Comparison of ENCODE assay signal across 10 mouse cellular contexts in genomic region chr4:47291013-47291412, GRCm38 (mm10).
DNase-seq lines count a peak whose midpoint lies in the region; ATAC-seq and TF ChIP-seq lines count a peak whose summit lies in the region.
"Had no signal": no experiment of that assay in that cellular context is flagged by ENCODE, and none has a peak within 500 bp of the region (broad histone marks: within the 10 kb centered on the region; RNA-seq: fewer than 3 reads in every experiment).

No protein-coding gene starts in this region.

- no peak for ATAC-seq in erythroblast, adult 5-6 weeks (replicated peaks; ENCODE audit: low FRiP score, poor library complexity, severe bottlenecking)

- H3K36me3 ChIP-seq in kidney, adult 2 months (ENCODE audit: control insufficient read depth, insufficient read depth, low read length): no peaks in the 10 kb centered on the region

- no peak overlapping the region for H3K27ac ChIP-seq in kidney, adult 2 months (ENCODE audit: insufficient read depth, low read depth, low read length)
- H3K27ac ChIP-seq in cerebellum, adult 2 months (ENCODE audit: insufficient read depth, low read length): no peak overlapping the region

- no peaks in the 10 kb centered on the region for H3K4me1 ChIP-seq in kidney, adult 2 months (ENCODE audit: control insufficient read depth, insufficient read depth, low read length)
- H3K4me1 ChIP-seq in cerebellum, adult 2 months (ENCODE audit: control insufficient read depth, insufficient read depth, low read length): peaks cover 35% of the 10 kb centered on the region

- H3K27me3 ChIP-seq in kidney, adult 2 months (replicated peaks; ENCODE audit: control insufficient read depth, insufficient read depth, low read length): no peaks in the 10 kb centered on the region
- no peaks in the 10 kb centered on the region; the same call in 1 of the 2 replicates for H3K27me3 ChIP-seq in cerebellum, adult 2 months (ENCODE audit: control insufficient read depth, insufficient read depth, low read length)

- 0 out of 2 replicates have a peak, but pooled peaks have one; percentile 16 for TF ChIP-seq CTCF in kidney, adult 2 months (conservative IDR thresholded peaks at IDR 0.05; ENCODE audit: insufficient read depth, insufficient read length, low read depth, low read length)
- no peak for TF ChIP-seq CTCF in cerebellum, adult 2 months (IDR thresholded peaks at IDR 0.05; ENCODE audit: borderline replicate concordance, insufficient read depth, low read depth, low read length)

- no peak for DNase-seq in kidney, adult 2 months
- no peak for DNase-seq in kidney, adult 18-20 months
- DNase-seq in A20 (ENCODE audit: low read depth, low spot score): peak; percentile 50
- peak; percentile 90 to 93 for DNase-seq in cerebellum, adult 2 months
- peak; percentile 80 for DNase-seq in layer of hippocampus, adult 11-12 months (ENCODE audit: low spot score)
- DNase-seq in adrenal gland, adult 2 months: no peak
- no peak for DNase-seq in adrenal gland, postnatal 14 days
- DNase-seq: heart, postnatal 36 days; lung, embryonic 14.5 days had no signal

- TF ChIP-seq POLR2A in kidney, adult 2 months (IDR thresholded peaks at IDR 0.05; ENCODE audit: low read depth, low read length): no peak
- no peak for TF ChIP-seq POLR2A in cerebellum, adult 2 months (IDR thresholded peaks at IDR 0.05; ENCODE audit: borderline replicate concordance, insufficient read depth, low read length)

- WGBS in kidney, adult 2 months: 94% methylated on average over 1 of the region's 1 CpGs
- WGBS in cerebellum, adult 2 months: 7% methylated on average over 1 of the region's 1 CpGs

- no peak overlapping the region for H3K4me3 ChIP-seq in kidney, adult 2 months (ENCODE audit: insufficient read depth, low read depth, low read length)
- no peak overlapping the region for H3K4me3 ChIP-seq in cerebellum, adult 2 months (replicated peaks; ENCODE audit: insufficient read depth, low read depth, low read length)

Comparison
In these comparisons a context has a peak if more than half of its experiments do, and no peak if none do; other contexts are left out.
1. DNase-seq: peak in A20 (single experiment), cerebellum, adult 2 months (2 of 2) and layer of hippocampus, adult 11-12 months (single experiment); none in kidney, adult 2 months (single experiment), kidney, adult 18-20 months (single experiment), adrenal gland, adult 2 months (single experiment) and adrenal gland, postnatal 14 days (single experiment).